Mouse (Mus musculus) urinary bladder, adult 2 months (tissue): ENCODE results near the gene Faf2. TPM values are rescaled to one million over a fixed set of nuclear protein-coding genes. Genes with fewer than 3 reads are reported as not detected.

Source experiments
- DNase-seq: peaks from one replicate; pipeline ENCODE4 v3.0.0; 2022; ENCODE audit warnings: low spot score
- polyA plus RNA-seq: library from polyadenylated mRNA; depleted of rRNA; stranded (reverse); fragments of >200 nt; gene quantifications from 2 replicates; pipeline ENCODE4 v1.2.3, GENCODE M21; 2012; rRNA removed

Gene Faf2
- polyA plus RNA-seq, 1 experiment: 37.9 TPM

DNA sequence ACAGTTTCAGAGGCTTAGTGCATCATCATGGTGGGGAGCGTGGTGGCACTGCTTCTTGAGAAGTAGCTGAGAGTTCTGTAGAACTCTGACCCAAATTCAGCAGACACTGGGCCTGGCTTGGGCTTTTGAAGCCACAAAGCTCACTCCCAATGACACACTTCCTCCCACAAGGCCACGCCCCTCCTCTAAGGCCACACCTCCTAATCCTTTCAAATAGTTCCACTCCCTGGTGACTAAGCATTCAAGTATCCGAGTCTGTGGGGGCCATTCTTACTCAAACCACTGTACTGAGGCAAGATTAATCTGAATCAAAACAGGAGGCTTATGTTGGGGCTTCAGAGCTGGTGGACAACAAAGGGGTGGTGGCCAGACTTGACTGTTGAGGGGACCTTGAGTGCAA is 89.3 kb downstream of the Faf2 start:
- no peak for DNase-seq

Other genes with a start within 250 kb of the Faf2 start
- gene Thoc3, start 152.9 kb upstream of the Faf2 start, polyA plus RNA-seq: 17.7 and 20.9 TPM in 2 replicates
- gene Simc1, start 118.0 kb upstream of the Faf2 start, polyA plus RNA-seq: 5.4 and 5.8 TPM in 2 replicates
- 101 and 105 TPM in 2 replicates for gene 4833439L19Rik, start 56.3 kb upstream of the Faf2 start, polyA plus RNA-seq
- 28.7 and 39.4 TPM in 2 replicates for gene Arl10, start 46.8 kb upstream of the Faf2 start, polyA plus RNA-seq
- 26.1 and 29.7 TPM in 2 replicates for gene Nop16, start 31.7 kb upstream of the Faf2 start, polyA plus RNA-seq
- 165 and 194 TPM in 2 replicates for gene Higd2a, start 31.6 kb upstream of the Faf2 start, polyA plus RNA-seq
- gene Cltb, start 10.4 kb upstream of the Faf2 start, polyA plus RNA-seq: 70.9 and 84.6 TPM in 2 replicates
- gene Rnf44, start 72.1 kb downstream of the Faf2 start, polyA plus RNA-seq: 69.3 and 86.5 TPM in 2 replicates
- gene Cdhr2, start 79.7 kb downstream of the Faf2 start, polyA plus RNA-seq: 0.03 TPM in 2 replicates
- gene Gprin1, start 128.1 kb downstream of the Faf2 start, polyA plus RNA-seq: 0.07 and 0.10 TPM in 2 replicates
- 0.08 and 0.18 TPM in 2 replicates for gene Sncb, start 144.8 kb downstream of the Faf2 start, polyA plus RNA-seq
- 0.21 and 0.34 TPM in 2 replicates for gene Eif4e1b, start 162.2 kb downstream of the Faf2 start, polyA plus RNA-seq
- 33.0 and 37.0 TPM in 2 replicates for gene Tspan17, start 167.6 kb downstream of the Faf2 start, polyA plus RNA-seq